Mouse (Mus musculus): ENCODE measurements around the gene Gm20388. TPM values are rescaled to one million over a fixed set of nuclear protein-coding genes. Genes with fewer than 3 reads are reported as not detected.
A peak's percentile ranks its signal among the peaks of the same experiment; 100 is the strongest.

The Gm20388 gene
- polyA plus RNA-seq, 1 experiment from 2014 or later: not detected

DNA sequence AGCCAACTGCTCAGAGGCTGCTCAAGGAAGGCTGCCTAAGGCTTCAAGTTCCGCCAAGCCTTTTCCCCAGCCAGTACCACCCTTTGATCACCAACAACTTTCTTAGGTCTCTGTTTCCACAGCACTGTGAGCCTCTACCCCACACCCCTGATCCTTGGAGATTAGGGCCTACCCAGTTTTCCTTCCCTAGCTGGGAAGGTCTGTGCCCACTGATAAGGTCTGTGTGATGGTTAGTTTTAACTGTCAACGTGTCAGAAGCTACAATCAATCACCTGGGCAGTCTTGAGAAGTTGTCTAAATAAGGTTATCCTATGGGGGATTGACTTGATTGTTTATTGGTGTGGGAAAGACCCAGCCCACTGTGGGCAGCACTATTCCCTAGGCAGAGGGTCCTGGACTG is 2627.2 kb downstream of the Gm20388 start:
- ATAC-seq (ENCODE audit: low FRiP score, low TSS enrichment) (no peak), DNase-seq (ENCODE audit: low spot score) (no peak)
- Histone ChIP-seq H3K27ac (replicated peaks) (peak overlapping the region; percentile 82), H3K9ac (ENCODE audit: low read length) (no peak overlapping the region), H3K9me3 (ENCODE audit: control insufficient read depth, low read length) (no peaks in the 10 kb centered on the region), H3K4me1 (replicated peaks; ENCODE audit: control insufficient read depth, insufficient read depth) (peaks cover 6% of the 10 kb centered on the region), H3K4me3 (ENCODE audit: low read depth, low read length) (no peak overlapping the region), H3K27me3 (ENCODE audit: control insufficient read depth, insufficient read depth, low read length) (no peaks in the 10 kb centered on the region), H3K36me3 (ENCODE audit: control insufficient read depth, insufficient read depth, low read length) (no peaks in the 10 kb centered on the region), H3K4me2 (replicated peaks; ENCODE audit: low read depth) (no peak overlapping the region)
- 62% methylated on average over 2 of the region's 2 CpGs for WGBS
- TF ChIP-seq EP300 (optimal IDR thresholded peaks at IDR 0.05) (no peak), CTCF (IDR thresholded peaks at IDR 0.05; ENCODE audit: low read depth) (no peak)

- no peaks in the 10 kb centered on the region for H3K9me3 ChIP-seq (ENCODE audit: control insufficient read depth, low read length)
- 91% methylated on average over 9 of the region's 9 CpGs for WGBS
- H3K27ac ChIP-seq (replicated peaks): 0 out of 2 replicates have a peak overlapping the region, but pooled peaks have one; percentile 82
- no peak overlapping the region for H3K4me3 ChIP-seq (ENCODE audit: low read depth, low read length)
- H3K4me1 ChIP-seq (replicated peaks; ENCODE audit: control insufficient read depth, insufficient read depth): peaks cover 6% of the 10 kb centered on the region
- ATAC-seq (ENCODE audit: low FRiP score, low TSS enrichment): no peak
- H3K9ac ChIP-seq (ENCODE audit: low read length): no peak overlapping the region
- no peak overlapping the region for H3K4me2 ChIP-seq (replicated peaks; ENCODE audit: low read depth)
- TF ChIP-seq EP300 (optimal IDR thresholded peaks at IDR 0.05) (no peak), CTCF (IDR thresholded peaks at IDR 0.05; ENCODE audit: low read depth) (no peak)
- no peaks in the 10 kb centered on the region for H3K27me3 ChIP-seq (ENCODE audit: control insufficient read depth, insufficient read depth, low read length)
- no peak for DNase-seq (ENCODE audit: low spot score)
- no peaks in the 10 kb centered on the region for H3K36me3 ChIP-seq (ENCODE audit: control insufficient read depth, insufficient read depth, low read length)
Measured at GRCm38 (mm10) chr8:122538310-122539076, 2627.9 kb downstream of the Gm20388 start.

- no peaks in the 10 kb centered on the region for H3K27me3 ChIP-seq (ENCODE audit: control insufficient read depth, insufficient read depth, low read length)
- H3K9me3 ChIP-seq (ENCODE audit: control insufficient read depth, low read length): no peaks in the 10 kb centered on the region
- H3K36me3 ChIP-seq (ENCODE audit: control insufficient read depth, insufficient read depth, low read length): no peaks in the 10 kb centered on the region
- TF ChIP-seq CTCF (IDR thresholded peaks at IDR 0.05; ENCODE audit: low read depth) (no peak), EP300 (optimal IDR thresholded peaks at IDR 0.05) (no peak)
- peaks cover 8% of the 10 kb centered on the region; the same call in 1 of the 2 replicates for H3K4me1 ChIP-seq (replicated peaks; ENCODE audit: control insufficient read depth, insufficient read depth)
- H3K4me2 ChIP-seq (replicated peaks; ENCODE audit: low read depth): no peak overlapping the region
- no peak overlapping the region for H3K4me3 ChIP-seq (ENCODE audit: low read depth, low read length)
- H3K9ac ChIP-seq (ENCODE audit: low read length): no peak overlapping the region
- H3K27ac ChIP-seq (replicated peaks): no peak overlapping the region
- 90% methylated on average over 8 of the region's 8 CpGs for WGBS
- ATAC-seq (ENCODE audit: low FRiP score, low TSS enrichment) (no peak), DNase-seq (ENCODE audit: low spot score) (no peak)
Measured at GRCm38 (mm10) chr8:122544138-122544537, 2633.5 kb downstream of the Gm20388 start.

GRCm38 (mm10) chr8:122546066-122546755 is 2635.6 kb downstream of the Gm20388 start:
- H3K9ac ChIP-seq (ENCODE audit: low read length): peak overlapping the region; percentile 41; the same call in 1 of the 2 replicates
- no peaks in the 10 kb centered on the region for H3K9me3 ChIP-seq (ENCODE audit: control insufficient read depth, low read length)
- no peak for TF ChIP-seq CTCF (IDR thresholded peaks at IDR 0.05; ENCODE audit: low read depth)
- no peak for TF ChIP-seq EP300 (optimal IDR thresholded peaks at IDR 0.05)
- DNase-seq (ENCODE audit: low spot score) (no peak), ATAC-seq (ENCODE audit: low FRiP score, low TSS enrichment) (no peak)
- H3K27me3 ChIP-seq (ENCODE audit: control insufficient read depth, insufficient read depth, low read length): no peaks in the 10 kb centered on the region
- no peaks in the 10 kb centered on the region for H3K36me3 ChIP-seq (ENCODE audit: control insufficient read depth, insufficient read depth, low read length)
- H3K4me1 ChIP-seq (replicated peaks; ENCODE audit: control insufficient read depth, insufficient read depth): peaks cover 6% of the 10 kb centered on the region; the same call in 1 of the 2 replicates
- no peak overlapping the region for H3K4me2 ChIP-seq (replicated peaks; ENCODE audit: low read depth)
- WGBS: 82% methylated on average over 6 of the region's 7 CpGs
- no peak overlapping the region for H3K4me3 ChIP-seq (ENCODE audit: low read depth, low read length)
- no peak overlapping the region for H3K27ac ChIP-seq (replicated peaks)

GRCm38 (mm10) chr8:122546811-122547453 is 2636.3 kb downstream of the Gm20388 start:
- WGBS: 66% methylated on average over 24 of the region's 24 CpGs
- Histone ChIP-seq H3K27me3 (ENCODE audit: control insufficient read depth, insufficient read depth, low read length) (no peaks in the 10 kb centered on the region), H3K4me2 (replicated peaks; ENCODE audit: low read depth) (peak overlapping the region; percentile 8; the same call in 1 of the 2 replicates), H3K4me3 (ENCODE audit: low read depth, low read length) (no peak overlapping the region), H3K27ac (replicated peaks) (no peak overlapping the region), H3K4me1 (replicated peaks; ENCODE audit: control insufficient read depth, insufficient read depth) (peaks cover 6% of the 10 kb centered on the region; the same call in 1 of the 2 replicates), H3K36me3 (ENCODE audit: control insufficient read depth, insufficient read depth, low read length) (no peaks in the 10 kb centered on the region), H3K9me3 (ENCODE audit: control insufficient read depth, low read length) (no peaks in the 10 kb centered on the region), H3K9ac (ENCODE audit: low read length) (peak overlapping the region; percentile 41; the same call in 1 of the 2 replicates)
- TF ChIP-seq EP300 (optimal IDR thresholded peaks at IDR 0.05): no peak
- TF ChIP-seq CTCF (IDR thresholded peaks at IDR 0.05; ENCODE audit: low read depth): no peak
- no peak for DNase-seq (ENCODE audit: low spot score)
- no peak for ATAC-seq (ENCODE audit: low FRiP score, low TSS enrichment)
